Mouse (Mus musculus): ENCODE data around the gene Slc2a8. TPM values are rescaled to one million over a fixed set of nuclear protein-coding genes. Genes with fewer than 3 reads are reported as not detected.
A peak's percentile ranks its signal among the peaks of the same experiment; 100 is the strongest.
"Not testable (repeated sequence)": the region's sequence is repeated elsewhere in the genome, so short reads cannot be mapped to it uniquely, and the experiment has no call there.

The Slc2a8 gene
- polyA plus RNA-seq, 1 experiment = 51.1 TPM

DNA sequence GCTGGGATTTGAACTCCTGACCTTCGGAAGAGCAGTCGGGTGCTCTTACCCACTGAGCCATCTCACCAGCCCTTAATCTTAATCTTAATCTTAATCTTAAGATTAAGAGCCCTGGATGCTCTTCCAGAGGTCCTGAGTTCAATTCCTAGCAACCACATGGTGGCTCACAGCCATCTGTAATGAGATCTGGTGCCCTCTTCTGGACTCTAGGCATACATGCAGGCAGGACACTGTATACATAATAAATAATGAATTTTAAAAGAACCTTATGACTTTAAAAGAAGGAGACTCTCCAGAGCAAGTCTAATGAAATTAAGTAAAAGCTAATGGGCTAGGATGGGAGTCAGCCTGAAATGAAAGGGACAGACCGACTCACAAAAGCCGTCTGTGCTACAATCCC is 27.2 kb upstream of the Slc2a8 start:
- not testable (repeated sequence) for DNase-seq; H3K4me3 ChIP-seq (ENCODE audit: insufficient read depth, low read depth, low read length); H3K27ac ChIP-seq (ENCODE audit: insufficient read depth, low read depth, low read length); H3K27me3 ChIP-seq (replicated peaks; ENCODE audit: control insufficient read depth, insufficient read depth, low read length); H3K36me3 ChIP-seq (ENCODE audit: control insufficient read depth, insufficient read depth, low read length); H3K4me1 ChIP-seq (ENCODE audit: control insufficient read depth, insufficient read depth, low read length)
- 89% methylated on average over 4 of the region's 4 CpGs for WGBS
- TF ChIP-seq CTCF (conservative IDR thresholded peaks at IDR 0.05; ENCODE audit: insufficient read depth, insufficient read length, low read depth, low read length) = peak; percentile 19; the same call in 1 of the 2 replicates

DNA sequence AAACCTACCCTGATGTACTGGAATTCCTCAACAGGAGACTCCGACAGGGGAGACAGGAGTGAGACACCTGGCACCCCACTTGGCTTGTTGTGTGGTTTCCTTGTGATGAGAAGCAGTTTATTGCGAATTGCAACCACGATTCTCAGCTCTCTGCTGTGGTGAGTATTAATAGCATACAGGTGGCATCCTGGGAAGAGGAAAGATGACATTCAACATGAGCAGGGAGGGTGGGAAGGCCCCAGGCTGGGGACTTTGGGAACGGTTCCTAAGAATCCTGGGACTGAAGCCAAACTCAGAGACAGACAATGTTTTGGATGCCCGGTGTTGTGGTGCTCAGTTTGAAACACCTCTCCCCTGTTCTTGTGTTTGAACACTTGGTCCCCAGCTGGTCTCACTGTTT is 23.2 kb upstream of the Slc2a8 start:
- TF ChIP-seq POLR2A (IDR thresholded peaks at IDR 0.05; ENCODE audit: low read depth, low read length) = no peak
- no peak for TF ChIP-seq CTCF (conservative IDR thresholded peaks at IDR 0.05; ENCODE audit: insufficient read depth, insufficient read length, low read depth, low read length)
- DNase-seq = no peak
- 75% methylated on average over 5 of the region's 5 CpGs for WGBS
- H3K4me1 ChIP-seq (ENCODE audit: control insufficient read depth, insufficient read depth, low read length) = no peaks in the 10 kb centered on the region
- H3K27me3 ChIP-seq (replicated peaks; ENCODE audit: control insufficient read depth, insufficient read depth, low read length) = no peaks in the 10 kb centered on the region
- no peaks in the 10 kb centered on the region for H3K36me3 ChIP-seq (ENCODE audit: control insufficient read depth, insufficient read depth, low read length)
- H3K27ac ChIP-seq (ENCODE audit: insufficient read depth, low read depth, low read length) = no peak overlapping the region
- H3K4me3 ChIP-seq (ENCODE audit: insufficient read depth, low read depth, low read length) = no peak overlapping the region

DNA sequence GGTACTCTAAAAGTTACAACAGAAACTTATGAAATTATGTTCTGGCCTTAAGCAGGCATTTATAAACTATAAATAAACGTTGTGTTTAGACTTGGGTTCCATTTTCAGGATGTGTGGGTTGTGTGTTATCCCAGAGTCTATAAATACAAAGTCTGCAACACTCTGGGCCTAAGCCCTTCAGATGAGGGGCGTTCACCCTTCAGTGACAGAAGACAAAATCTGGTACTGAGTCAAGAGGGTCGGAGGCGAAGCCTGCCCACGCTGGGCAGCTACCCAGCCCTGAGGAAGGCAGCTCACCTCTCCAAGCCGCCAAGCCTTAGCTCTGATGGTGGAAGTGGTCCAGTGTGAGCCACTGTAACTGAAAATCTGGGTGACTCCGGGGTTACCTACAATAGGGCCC is 20.3 kb upstream of the Slc2a8 start:
- H3K27me3 ChIP-seq (replicated peaks; ENCODE audit: control insufficient read depth, insufficient read depth, low read length) = no peaks in the 10 kb centered on the region
- no peak overlapping the region for H3K27ac ChIP-seq (ENCODE audit: insufficient read depth, low read depth, low read length)
- no peak overlapping the region for H3K4me3 ChIP-seq (ENCODE audit: insufficient read depth, low read depth, low read length)
- no peaks in the 10 kb centered on the region for H3K4me1 ChIP-seq (ENCODE audit: control insufficient read depth, insufficient read depth, low read length)
- no peak for DNase-seq
- TF ChIP-seq POLR2A (IDR thresholded peaks at IDR 0.05; ENCODE audit: low read depth, low read length) (no peak), CTCF (conservative IDR thresholded peaks at IDR 0.05; ENCODE audit: insufficient read depth, insufficient read length, low read depth, low read length) (no peak)
- no peaks in the 10 kb centered on the region for H3K36me3 ChIP-seq (ENCODE audit: control insufficient read depth, insufficient read depth, low read length)
- 89% methylated on average over 7 of the region's 7 CpGs for WGBS

DNA sequence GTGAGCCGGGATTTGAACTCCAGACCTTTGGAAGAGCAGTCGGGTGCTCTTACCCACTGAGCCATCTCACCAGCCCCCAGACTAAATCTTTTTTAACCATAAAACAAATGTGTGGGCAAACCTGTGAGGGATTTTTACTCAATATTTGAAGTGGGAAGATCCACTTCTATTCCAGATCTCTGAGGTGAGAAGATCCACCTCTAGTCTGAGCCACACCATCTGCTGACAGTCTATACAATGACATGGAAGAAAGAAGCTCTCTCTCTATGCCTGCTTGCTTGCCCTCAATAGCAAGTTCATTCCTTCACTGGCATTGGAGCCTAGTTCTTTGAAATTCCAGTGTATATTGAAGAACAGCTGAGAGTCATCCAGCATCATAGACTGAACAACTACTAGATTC is 17.9 kb upstream of the Slc2a8 start:
- no peak for DNase-seq
- TF ChIP-seq CTCF (conservative IDR thresholded peaks at IDR 0.05; ENCODE audit: insufficient read depth, insufficient read length, low read depth, low read length) (no peak), POLR2A (IDR thresholded peaks at IDR 0.05; ENCODE audit: low read depth, low read length) (no peak)
- WGBS = 90% methylated on average over 2 of the region's 2 CpGs

DNA sequence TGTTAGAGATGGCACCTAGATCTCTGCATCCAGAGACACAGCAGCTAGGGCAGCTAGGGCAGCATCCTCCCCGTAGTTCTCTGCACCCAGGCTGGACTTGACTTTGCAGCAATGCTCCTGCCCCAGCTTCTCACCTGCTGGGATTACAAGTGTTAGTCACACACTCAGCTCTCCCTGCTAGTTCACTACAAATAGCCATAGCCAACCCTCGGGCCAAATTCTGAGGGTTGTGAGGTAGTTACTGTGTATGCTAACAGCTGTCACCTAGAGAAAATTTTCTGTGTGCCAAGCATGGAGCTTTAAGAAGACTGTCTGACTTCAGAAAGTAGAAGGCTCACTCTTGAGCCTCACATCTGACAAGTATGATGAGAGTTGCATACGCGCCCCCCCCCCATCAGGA is 15.9 kb upstream of the Slc2a8 start:
- no peak overlapping the region for H3K27ac ChIP-seq (ENCODE audit: insufficient read depth, low read depth, low read length)
- WGBS = 91% methylated on average over 4 of the region's 4 CpGs
- H3K36me3 ChIP-seq (ENCODE audit: control insufficient read depth, insufficient read depth, low read length) = no peaks in the 10 kb centered on the region
- no peak for TF ChIP-seq CTCF (conservative IDR thresholded peaks at IDR 0.05; ENCODE audit: insufficient read depth, insufficient read length, low read depth, low read length)
- TF ChIP-seq POLR2A (IDR thresholded peaks at IDR 0.05; ENCODE audit: low read depth, low read length) = no peak
- no peaks in the 10 kb centered on the region for H3K27me3 ChIP-seq (replicated peaks; ENCODE audit: control insufficient read depth, insufficient read depth, low read length)
- no peak for DNase-seq
- no peaks in the 10 kb centered on the region for H3K4me1 ChIP-seq (ENCODE audit: control insufficient read depth, insufficient read depth, low read length)
- no peak overlapping the region for H3K4me3 ChIP-seq (ENCODE audit: insufficient read depth, low read depth, low read length)

More for the DNA sequence above, 17.9 kb upstream of the Slc2a8 start:
- Histone ChIP-seq H3K27ac (ENCODE audit: insufficient read depth, low read depth, low read length) (no peak overlapping the region), H3K4me1 (ENCODE audit: control insufficient read depth, insufficient read depth, low read length) (no peaks in the 10 kb centered on the region), H3K27me3 (replicated peaks; ENCODE audit: control insufficient read depth, insufficient read depth, low read length) (no peaks in the 10 kb centered on the region), H3K4me3 (ENCODE audit: insufficient read depth, low read depth, low read length) (no peak overlapping the region), H3K36me3 (ENCODE audit: control insufficient read depth, insufficient read depth, low read length) (no peaks in the 10 kb centered on the region)

DNA sequence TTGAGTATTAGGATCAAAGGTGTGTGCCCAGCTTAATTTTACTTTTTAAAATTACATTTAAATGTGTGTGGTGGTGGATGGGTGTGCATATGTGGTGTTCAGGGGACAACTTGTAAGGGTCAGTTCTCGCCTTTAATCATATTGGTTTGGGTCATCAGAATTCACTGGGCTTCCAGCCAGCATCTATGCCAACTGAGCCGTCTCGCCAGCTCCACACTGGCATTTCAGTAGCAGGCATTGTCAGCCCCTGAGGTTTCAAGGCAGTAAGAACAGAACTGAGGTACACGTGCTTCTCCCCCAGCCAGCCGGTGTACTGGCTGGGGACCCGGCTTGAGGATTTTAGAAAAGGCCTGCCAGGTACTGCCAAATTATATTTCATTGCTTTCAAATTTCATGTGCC is 15.2 kb upstream of the Slc2a8 start:
- no peak for DNase-seq
- Histone ChIP-seq H3K4me3 (ENCODE audit: insufficient read depth, low read depth, low read length) (no peak overlapping the region), H3K36me3 (ENCODE audit: control insufficient read depth, insufficient read depth, low read length) (no peaks in the 10 kb centered on the region), H3K27me3 (replicated peaks; ENCODE audit: control insufficient read depth, insufficient read depth, low read length) (no peaks in the 10 kb centered on the region), H3K27ac (ENCODE audit: insufficient read depth, low read depth, low read length) (no peak overlapping the region), H3K4me1 (ENCODE audit: control insufficient read depth, insufficient read depth, low read length) (no peaks in the 10 kb centered on the region)
- WGBS = 80% methylated on average over 6 of the region's 6 CpGs
- TF ChIP-seq CTCF (conservative IDR thresholded peaks at IDR 0.05; ENCODE audit: insufficient read depth, insufficient read length, low read depth, low read length) (no peak), POLR2A (IDR thresholded peaks at IDR 0.05; ENCODE audit: low read depth, low read length) (no peak)

DNA sequence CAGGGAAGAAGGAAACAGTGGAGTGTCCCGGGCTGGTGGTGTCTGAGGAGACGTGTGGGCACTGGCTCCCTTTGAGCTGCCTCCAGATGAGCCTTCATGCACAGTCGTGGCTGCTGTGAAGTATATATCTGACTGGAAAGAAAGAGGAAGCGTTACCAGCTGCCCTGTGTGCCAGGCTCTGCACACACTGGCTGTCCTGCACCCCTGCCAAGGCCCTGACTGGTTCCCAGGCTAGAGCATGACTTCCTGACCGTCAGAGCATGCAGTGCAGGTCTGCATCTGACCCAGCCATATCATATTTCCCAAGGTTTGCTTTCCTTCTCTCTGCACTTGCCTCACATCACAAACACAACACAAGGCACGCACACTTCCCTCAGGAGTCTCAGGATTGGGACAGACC is 10.2 kb upstream of the Slc2a8 start:
- no peak overlapping the region for H3K4me3 ChIP-seq (ENCODE audit: insufficient read depth, low read depth, low read length)
- DNase-seq = no peak
- no peaks in the 10 kb centered on the region for H3K4me1 ChIP-seq (ENCODE audit: control insufficient read depth, insufficient read depth, low read length)
- WGBS = 42% methylated on average over 6 of the region's 6 CpGs
- no peaks in the 10 kb centered on the region for H3K36me3 ChIP-seq (ENCODE audit: control insufficient read depth, insufficient read depth, low read length)
- TF ChIP-seq POLR2A (IDR thresholded peaks at IDR 0.05; ENCODE audit: low read depth, low read length) (no peak), CTCF (conservative IDR thresholded peaks at IDR 0.05; ENCODE audit: insufficient read depth, insufficient read length, low read depth, low read length) (no peak)
- no peak overlapping the region for H3K27ac ChIP-seq (ENCODE audit: insufficient read depth, low read depth, low read length)
- no peaks in the 10 kb centered on the region for H3K27me3 ChIP-seq (replicated peaks; ENCODE audit: control insufficient read depth, insufficient read depth, low read length)

Data from kidney, adult 2 months (tissue).